Mouse (Mus musculus): Measurements from ENCODE around the gene Rabgap1.

- TF ChIP-seq CTCF (IDR thresholded peaks at IDR 0.05; ENCODE audit: low read depth) (no peak), EP300 (IDR thresholded peaks at IDR 0.05; ENCODE audit: low read depth) (no peak)
Observed at GRCm38 (mm10) chr2:37516030-37516710, 73.1 kb downstream of the Rabgap1 start, which contains the start of gene Gpr21.
